Mouse (Mus musculus): Measurements from ENCODE around the gene P4htm. TPM values are rescaled to one million over a fixed set of nuclear protein-coding genes. Genes with fewer than 3 reads are reported as not detected.

P4htm gene
- total and polyA plus RNA-seq, 3 experiments: 5.4 to 11.0 (median 7.9) TPM

GRCm38 (mm10) chr9:108574921-108575320 is 22.5 kb downstream of the P4htm start:
- Histone ChIP-seq H3K4me1 (ENCODE audit: control insufficient read depth in 1 of 2, insufficient read depth in 2 of 2) (peaks cover 10 to 29% of the 10 kb centered on the region in 2 experiments), H3K27me3 (replicated peaks) (no peaks in the 10 kb centered on the region), H3K79me2 (replicated peaks; ENCODE audit: control insufficient read depth, extremely low read depth, insufficient read depth, poor library complexity, severe bottlenecking) (0 out of 2 replicates have a peak, but pooled peaks cover 2% of the 10 kb centered on the region), H3K9ac (ENCODE audit: insufficient read depth, low read depth) (no peak overlapping the region), H3K9me3 (replicated peaks; ENCODE audit: low read length) (no peaks in the 10 kb centered on the region), H3K4me2 (ENCODE audit: insufficient read depth, low read depth, poor library complexity, severe bottlenecking) (no peak overlapping the region), H3K36me3 (replicated peaks in 1 of 2; ENCODE audit: control insufficient read depth in 1 of 2, insufficient read depth in 1 of 2, low read length in 1 of 2) (peaks cover 51 to 88% of the 10 kb centered on the region in 2 experiments), H3K27ac (ENCODE audit: insufficient read depth, low read depth) (no peak overlapping the region), H3K4me3 (replicated peaks in 1 of 3; ENCODE audit: low read depth in 2 of 3, low read length in 2 of 3, poor library complexity in 1 of 3) (no peak overlapping the region)
- DNase-seq (ENCODE audit: extremely low read depth): no peak
- in situ Hi-C loops (cut with MboI; ENCODE audit: low pct_ligation_motif_present, low pct_unique_long_range_greater_than_20kb, low sequenced_read_pairs) (no loop called here), dilution Hi-C loops (cut with MboI; ENCODE audit: extremely low pct_ligation_motif_present, extremely low pct_unique_long_range_greater_than_20kb, low sequenced_read_pairs) (no loop called here)
- TF ChIP-seq JUN (IDR thresholded peaks at IDR 0.05; ENCODE audit: insufficient read depth, low read depth, low read length) (no peak), MAX (IDR thresholded peaks at IDR 0.05; ENCODE audit: low read length) (no peak), MEF2A (IDR thresholded peaks at IDR 0.05; ENCODE audit: borderline replicate concordance, low read depth, low read length) (no peak), NRF1 (IDR thresholded peaks at IDR 0.05; ENCODE audit: low read depth, low read length) (no peak), SIN3A (IDR thresholded peaks at IDR 0.05; ENCODE audit: low read length) (no peak), KAT2A (IDR thresholded peaks at IDR 0.05; ENCODE audit: insufficient replicate concordance, low read length) (no peak), GABPA (IDR thresholded peaks at IDR 0.05; ENCODE audit: insufficient replicate concordance, low read depth, low read length) (no peak), ZMIZ1 (IDR thresholded peaks at IDR 0.05; ENCODE audit: low read depth, low read length) (no peak), POLR2A (IDR thresholded peaks at IDR 0.05; ENCODE audit: low read depth, low read length) (no peak), EP300 (IDR thresholded peaks at IDR 0.05; ENCODE audit: low read length) (no peak), USF1 (IDR thresholded peaks at IDR 0.05; ENCODE audit: low read depth, low read length) (no peak), E2F4 (IDR thresholded peaks at IDR 0.05; ENCODE audit: insufficient replicate concordance, low read depth, low read length) (no peak), CHD1 (IDR thresholded peaks at IDR 0.05; ENCODE audit: low read depth, low read length) (no peak), ELF1 (IDR thresholded peaks at IDR 0.05; ENCODE audit: low read depth, low read length) (no peak), UBTF (IDR thresholded peaks at IDR 0.05; ENCODE audit: low read depth, low read length) (no peak), MAZ (IDR thresholded peaks at IDR 0.05; ENCODE audit: low read depth, low read length) (no peak), HCFC1 (IDR thresholded peaks at IDR 0.05; ENCODE audit: low read depth, low read length) (no peak), CTCF (conservative IDR thresholded peaks at IDR 0.05 in 1 of 2, IDR thresholded peaks at IDR 0.05 in 1 of 2; ENCODE audit: low read depth in 2 of 2, low read length in 2 of 2) (no peak)

GRCm38 (mm10) chr9:108573774-108574690 is 23.4 kb downstream of the P4htm start:
- H3K4me1 ChIP-seq (ENCODE audit: control insufficient read depth in 1 of 2, insufficient read depth in 2 of 2): peaks cover 7 to 25% of the 10 kb centered on the region in 2 experiments
- in situ Hi-C loops (cut with MboI; ENCODE audit: low pct_ligation_motif_present, low pct_unique_long_range_greater_than_20kb, low sequenced_read_pairs): no loop called here
- no peak overlapping the region for H3K4me3 ChIP-seq (replicated peaks in 1 of 3; ENCODE audit: low read depth in 2 of 3, low read length in 2 of 3, poor library complexity in 1 of 3)
- no peaks in the 10 kb centered on the region for H3K27me3 ChIP-seq (replicated peaks)
- H3K9ac ChIP-seq (ENCODE audit: insufficient read depth, low read depth): no peak overlapping the region
- 0 out of 2 replicates have a peak, but pooled peaks cover 3% of the 10 kb centered on the region for H3K79me2 ChIP-seq (replicated peaks; ENCODE audit: control insufficient read depth, extremely low read depth, insufficient read depth, poor library complexity, severe bottlenecking)
- peaks cover 42 to 80% of the 10 kb centered on the region in 2 experiments for H3K36me3 ChIP-seq (replicated peaks in 1 of 2; ENCODE audit: control insufficient read depth in 1 of 2, insufficient read depth in 1 of 2, low read length in 1 of 2)
- peak; percentile 65 for DNase-seq (ENCODE audit: extremely low read depth)
- H3K4me2 ChIP-seq (ENCODE audit: insufficient read depth, low read depth, poor library complexity, severe bottlenecking): no peak overlapping the region
- H3K9me3 ChIP-seq (replicated peaks; ENCODE audit: low read length): no peaks in the 10 kb centered on the region
- H3K27ac ChIP-seq (ENCODE audit: insufficient read depth, low read depth): no peak overlapping the region
- no peak for TF ChIP-seq MYC (IDR thresholded peaks at IDR 0.05; ENCODE audit: low read depth, low read length)
- TF ChIP-seq CTCF (conservative IDR thresholded peaks at IDR 0.05 in 1 of 2, IDR thresholded peaks at IDR 0.05 in 1 of 2; ENCODE audit: low read depth in 2 of 2, low read length in 2 of 2): peak; percentile 44 to 65; a peak in 3 of 4 replicates
- peak; percentile 2 for TF ChIP-seq RAD21 (IDR thresholded peaks at IDR 0.05; ENCODE audit: low read depth, low read length)
- 0 out of 2 replicates have a peak, but pooled peaks have one; percentile 35 for TF ChIP-seq SIN3A (IDR thresholded peaks at IDR 0.05; ENCODE audit: low read length)
- no peak for TF ChIP-seq TCF12 (IDR thresholded peaks at IDR 0.05; ENCODE audit: low read depth, low read length)
- TF ChIP-seq JUN (IDR thresholded peaks at IDR 0.05; ENCODE audit: insufficient read depth, low read depth, low read length): no peak
- TF ChIP-seq ZMIZ1 (IDR thresholded peaks at IDR 0.05; ENCODE audit: low read depth, low read length): no peak
- 0 out of 2 replicates have a peak, but pooled peaks have one; percentile 9 for TF ChIP-seq POLR2A (IDR thresholded peaks at IDR 0.05; ENCODE audit: low read depth, low read length)
- peak; percentile 47 for TF ChIP-seq SMC3 (IDR thresholded peaks at IDR 0.05; ENCODE audit: low read depth, low read length)
- dilution Hi-C loops (cut with MboI; ENCODE audit: extremely low pct_ligation_motif_present, extremely low pct_unique_long_range_greater_than_20kb, low sequenced_read_pairs): no loop called here
